Mouse (Mus musculus): ENCODE data around the gene Ap2a1.

GRCm38 (mm10) chr7:44955628-44956027 is 26.3 kb upstream of the Ap2a1 start:
- no peak for TF ChIP-seq GATA1 (IDR thresholded peaks at IDR 0.05; ENCODE audit: low read length)
- no peak for TF ChIP-seq TAL1 (IDR thresholded peaks at IDR 0.05; ENCODE audit: low read length)

All from erythroblast, embryonic 14.5 days (primary cell).